Mouse (Mus musculus) spleen, adult 2 months (tissue): ENCODE measurements around the gene Pde9a.

ENCODE experiments used
- CTCF ChIP-seq: fragments of 200-500 bp; IDR thresholded peaks from 2 replicates; pipeline ENCODE4 v1.5.1; 2011; ENCODE audit warnings: mild to moderate bottlenecking, inconsistent platforms; ENCODE audit not compliant: insufficient read depth, insufficient read length, insufficient replicate concordance; ENCODE audit errors: extremely low read depth
- POLR2A ChIP-seq: fragments of 200-500 bp; IDR thresholded peaks from 2 replicates; pipeline ENCODE4 v1.6.1; 2011; ENCODE audit warnings: low read depth, low read length, inconsistent platforms

DNA sequence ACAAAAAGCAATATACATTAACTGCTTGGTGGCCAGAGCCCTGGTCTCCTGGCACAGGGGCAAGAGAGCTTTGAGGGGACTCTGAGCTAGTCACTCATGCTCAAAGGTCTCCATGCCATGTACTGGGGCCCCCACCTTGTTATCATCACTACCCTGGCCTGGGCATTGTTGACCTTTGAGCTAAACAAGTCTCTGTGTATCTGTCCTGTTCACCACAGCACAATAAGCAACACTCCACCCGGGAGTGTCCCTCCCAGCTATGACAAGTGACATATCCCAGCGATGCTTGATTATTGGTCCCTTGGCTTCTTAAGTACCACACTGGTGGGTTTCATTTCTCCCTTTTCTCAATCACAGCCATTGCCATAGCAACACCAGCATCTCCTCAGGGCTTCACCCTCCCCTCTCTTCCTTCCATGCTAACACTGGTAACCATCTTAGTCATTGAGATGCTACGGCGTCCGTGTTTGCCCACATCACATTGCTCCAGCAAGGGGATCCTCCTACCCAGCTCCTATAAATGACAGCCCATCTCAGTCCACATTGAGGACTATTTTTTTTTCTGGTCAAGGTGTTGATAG is 20.3 kb upstream of the Pde9a start:
- TF ChIP-seq CTCF = no peak
- TF ChIP-seq POLR2A = no peak
